Mouse (Mus musculus) embryonic fibroblast, embryonic 13.5 days (primary cell): ENCODE results near the gene Khk.
"Not testable (repeated sequence)": the region's sequence is repeated elsewhere in the genome, so short reads cannot be mapped to it uniquely, and the experiment has no call there.

Source experiments
- CTCF ChIP-seq: IDR thresholded peaks from 2 replicates; pipeline ENCODE4 v1.5.1; 2011; ENCODE audit warnings: mild to moderate bottlenecking, control low read depth, low read length, moderate library complexity, borderline replicate concordance; ENCODE audit not compliant: insufficient read depth
- POLR2A ChIP-seq: IDR thresholded peaks from 2 replicates; pipeline ENCODE4 v1.6.1; 2011; ENCODE audit warnings: low read depth, mild to moderate bottlenecking, control low read depth, low read length, moderate library complexity

DNA sequence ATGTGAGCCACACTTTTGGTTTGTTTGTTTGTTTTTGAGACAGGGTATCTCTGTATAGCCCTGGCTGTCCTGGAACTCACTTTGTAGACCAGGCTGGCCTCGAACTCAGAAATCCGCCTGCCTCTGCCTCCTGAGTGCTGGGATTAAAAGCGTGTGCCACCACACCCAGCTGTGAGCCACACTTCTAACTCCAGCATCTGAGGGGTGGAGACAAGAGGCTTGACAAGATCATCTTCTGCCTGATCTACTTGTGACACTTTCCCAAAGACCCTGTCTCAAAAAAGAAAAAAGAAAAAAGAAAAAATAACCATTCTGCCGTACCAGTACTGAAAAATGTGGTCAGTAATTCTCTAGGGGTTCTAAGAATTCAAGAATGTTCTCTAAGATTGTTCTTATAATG, 39.4 kb upstream of the Khk start:
- not testable (repeated sequence) for TF ChIP-seq CTCF, POLR2A
